In the genomic region with DNA sequence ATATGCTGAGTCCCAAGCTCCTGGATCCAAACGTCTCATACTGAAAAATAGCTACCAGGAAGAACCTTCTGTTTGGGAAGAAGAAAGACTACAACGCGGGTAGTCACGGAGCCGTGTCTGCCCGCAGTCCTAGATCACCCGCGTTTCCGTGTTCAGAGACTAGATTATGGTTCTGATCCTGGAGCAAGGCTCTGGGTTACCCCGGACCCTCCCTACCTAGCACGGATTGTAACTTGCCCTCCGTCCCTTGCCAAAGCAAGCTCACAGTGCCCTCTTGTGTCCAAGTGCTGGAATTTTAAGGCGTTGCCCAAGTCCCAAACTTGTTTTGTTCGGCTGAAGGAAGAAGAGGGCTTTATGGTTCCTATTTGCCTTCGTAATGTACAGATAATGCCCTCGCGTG, we compare ENCODE assay signal across 8 mouse cellular contexts. TPM values are rescaled to one million over a fixed set of nuclear protein-coding genes. Genes with fewer than 3 reads are reported as not detected.
DNase-seq lines count a peak whose midpoint lies in the region; ATAC-seq and TF ChIP-seq lines count a peak whose summit lies in the region.

No protein-coding gene starts in this region.

- TF ChIP-seq CTCF in ES-Bruce4 (IDR thresholded peaks at IDR 0.05; ENCODE audit: low read depth, low read length), result peak; percentile 81

- H3K4me3 ChIP-seq in ES-Bruce4 (ENCODE audit: low read depth, low read length), result peak overlapping the region; percentile 23; the same call in 1 of the 2 replicates
- H3K4me3 ChIP-seq in forebrain, embryonic 12.5 days (replicated peaks), result no peak overlapping the region
- H3K4me3 ChIP-seq in heart, embryonic 16.5 days (ENCODE audit: low read length), result peak overlapping the region; percentile 46
- no peak overlapping the region for H3K4me3 ChIP-seq in liver, embryonic 13.5 days (replicated peaks)
- H3K4me3 ChIP-seq in neural tube, embryonic 13.5 days, result no peak overlapping the region

- peak overlapping the region; percentile 96 for H3K4me2 ChIP-seq in forebrain, embryonic 12.5 days
- H3K4me2 ChIP-seq in heart, embryonic 16.5 days (ENCODE audit: low read depth, low read length), result peak overlapping the region; percentile 77
- H3K4me2 ChIP-seq in liver, embryonic 13.5 days, result peak overlapping the region; percentile 36
- peak overlapping the region; percentile 95 for H3K4me2 ChIP-seq in neural tube, embryonic 13.5 days

- H3K4me1 ChIP-seq in ES-Bruce4 (ENCODE audit: control insufficient read depth, insufficient read depth, low read length), result no peaks in the 10 kb centered on the region
- H3K4me1 ChIP-seq in forebrain, embryonic 12.5 days, result peaks cover 19% of the 10 kb centered on the region
- H3K4me1 ChIP-seq in heart, embryonic 16.5 days (ENCODE audit: control insufficient read depth, insufficient read depth, low read length), result peaks cover 14% of the 10 kb centered on the region
- peaks cover 14% of the 10 kb centered on the region for H3K4me1 ChIP-seq in liver, embryonic 13.5 days (replicated peaks)
- peaks cover 47% of the 10 kb centered on the region for H3K4me1 ChIP-seq in neural tube, embryonic 13.5 days (replicated peaks)

- ATAC-seq in forebrain, embryonic 12.5 days (ENCODE audit: low FRiP score), result peak; percentile 39; the same call in 1 of the 2 replicates
- ATAC-seq in heart, embryonic 16.5 days (replicated peaks; ENCODE audit: extremely low read depth, insufficient read depth, low FRiP score), result 0 out of 2 replicates have a peak, but pooled peaks have one; percentile 44
- ATAC-seq in liver, embryonic 13.5 days (ENCODE audit: low read depth), result no peak
- peak; percentile 53; the same call in 1 of the 2 replicates for ATAC-seq in neural tube, embryonic 13.5 days (ENCODE audit: low read depth)

- TF ChIP-seq EP300 in ES-Bruce4 (IDR thresholded peaks at IDR 0.05; ENCODE audit: insufficient read depth, low read depth, low read length), result no peak

- WGBS in forebrain, embryonic 12.5 days, result 2% methylated on average over 17 of the region's 17 CpGs
- WGBS in heart, embryonic 16.5 days, result 2% methylated on average over 17 of the region's 17 CpGs
- WGBS in liver, embryonic 13.5 days (ENCODE audit: insufficient replicate concordance), result 2% methylated on average over 17 of the region's 17 CpGs
- WGBS in neural tube, embryonic 13.5 days, result 1% methylated on average over 17 of the region's 17 CpGs

- no peaks in the 10 kb centered on the region for H3K9me3 ChIP-seq in ES-Bruce4 (replicated peaks; ENCODE audit: control insufficient read depth, insufficient read depth, low read length, poor library complexity, severe bottlenecking)
- H3K9me3 ChIP-seq in forebrain, embryonic 12.5 days, result no peaks in the 10 kb centered on the region
- no peaks in the 10 kb centered on the region for H3K9me3 ChIP-seq in heart, embryonic 16.5 days (replicated peaks; ENCODE audit: control insufficient read depth, low read length)
- no peaks in the 10 kb centered on the region for H3K9me3 ChIP-seq in liver, embryonic 13.5 days (replicated peaks)
- no peaks in the 10 kb centered on the region for H3K9me3 ChIP-seq in neural tube, embryonic 13.5 days

- peaks cover 14% of the 10 kb centered on the region for H3K27me3 ChIP-seq in ES-Bruce4 (ENCODE audit: control insufficient read depth, insufficient read depth, low read length, poor library complexity, severe bottlenecking)
- H3K27me3 ChIP-seq in forebrain, embryonic 12.5 days, result peaks cover 47% of the 10 kb centered on the region
- peaks cover 6% of the 10 kb centered on the region; the same call in 1 of the 2 replicates for H3K27me3 ChIP-seq in heart, embryonic 16.5 days (ENCODE audit: control insufficient read depth, insufficient read depth, low read length)
- peaks cover 54% of the 10 kb centered on the region for H3K27me3 ChIP-seq in liver, embryonic 13.5 days
- H3K27me3 ChIP-seq in neural tube, embryonic 13.5 days, result peaks cover 23% of the 10 kb centered on the region

- no peaks in the 10 kb centered on the region for H3K36me3 ChIP-seq in ES-Bruce4 (ENCODE audit: control insufficient read depth, insufficient read depth, low read length, poor library complexity, severe bottlenecking)
- no peaks in the 10 kb centered on the region for H3K36me3 ChIP-seq in forebrain, embryonic 12.5 days (replicated peaks)
- no peaks in the 10 kb centered on the region for H3K36me3 ChIP-seq in heart, embryonic 16.5 days (ENCODE audit: control insufficient read depth, insufficient read depth)
- no peaks in the 10 kb centered on the region for H3K36me3 ChIP-seq in liver, embryonic 13.5 days
- H3K36me3 ChIP-seq in neural tube, embryonic 13.5 days, result no peaks in the 10 kb centered on the region

- no peak overlapping the region for H3K27ac ChIP-seq in ES-Bruce4 (ENCODE audit: insufficient read depth, low read length)
- no peak overlapping the region for H3K27ac ChIP-seq in forebrain, embryonic 12.5 days
- no peak overlapping the region for H3K27ac ChIP-seq in heart, embryonic 16.5 days (ENCODE audit: low read length)
- H3K27ac ChIP-seq in liver, embryonic 13.5 days, result no peak overlapping the region
- H3K27ac ChIP-seq in neural tube, embryonic 13.5 days (replicated peaks), result peak overlapping the region; percentile 19; the same call in 1 of the 2 replicates

- DNase-seq in c-Kit-positive CD71-negative TER-119-negative erythroid progenitor cells, embryonic 14.5 days (ENCODE audit: low read depth), result peak; percentile 58
- DNase-seq in kidney, postnatal 25 days, result peak; percentile 72 to 75
- no peak for DNase-seq in liver, embryonic 13.5 days
- DNase-seq in urinary bladder, postnatal 14 days (ENCODE audit: low spot score), result peak; percentile 76

- no peak for TF ChIP-seq POLR2A in ES-Bruce4 (IDR thresholded peaks at IDR 0.05; ENCODE audit: insufficient read depth, low read length)

- H3K9ac ChIP-seq in ES-Bruce4 (ENCODE audit: low read depth, poor library complexity, severe bottlenecking), result no peak overlapping the region
- H3K9ac ChIP-seq in forebrain, embryonic 12.5 days, result no peak overlapping the region
- peak overlapping the region; percentile 61 for H3K9ac ChIP-seq in heart, embryonic 16.5 days (ENCODE audit: low read length)
- H3K9ac ChIP-seq in liver, embryonic 13.5 days, result no peak overlapping the region
- H3K9ac ChIP-seq in neural tube, embryonic 13.5 days, result no peak overlapping the region

RNA-seq across cellular contexts. Expression of gene Samd5, which starts 1.9 kb away (rescaled TPM):
- 0.55 and 1.7 TPM in 2 replicates for polyA plus RNA-seq in ES-Bruce4 (2011; ENCODE audit: insufficient read depth, insufficient read length, low read depth, missing spikeins)
- polyA plus RNA-seq in forebrain, embryonic 12.5 days (2016; fragmentation: Nextera tagmentation; extraction: Ambion mirVana), result 5.9 and 6.2 TPM in 2 replicates
- 2.3 and 4.3 TPM in 2 replicates for polyA plus RNA-seq in heart, embryonic 16.5 days (2015; fragmentation: Nextera tagmentation; extraction: Ambion mirVana)
- 0.52 and 0.63 TPM in 2 replicates for polyA plus RNA-seq in liver, embryonic 13.5 days (2015; fragmentation: Nextera tagmentation; extraction: Ambion mirVana)
- 4.2 TPM in 2 replicates for polyA plus RNA-seq in neural tube, embryonic 13.5 days (2015; fragmentation: Nextera tagmentation; extraction: Ambion mirVana)

Comparison
In these comparisons a context has a peak if more than half of its experiments do, and no peak if none do; other contexts are left out.
1. H3K4me3 ChIP-seq: peak in ES-Bruce4 (single experiment) and heart, embryonic 16.5 days (single experiment); none in forebrain, embryonic 12.5 days (single experiment), liver, embryonic 13.5 days (single experiment) and neural tube, embryonic 13.5 days (single experiment).
2. H3K4me2 ChIP-seq: peak in every context shown above with its lines; median percentile 96 in forebrain, embryonic 12.5 days; 95 in neural tube, embryonic 13.5 days; 77 in heart, embryonic 16.5 days; 36 in liver, embryonic 13.5 days.